Mouse (Mus musculus) CH12.LX (cell line): ENCODE data around the gene Rlbp1. TPM values are rescaled to one million over a fixed set of nuclear protein-coding genes. Genes with fewer than 3 reads are reported as not detected.

Experiments used
- DNase-seq: peaks from one replicate; pipeline ENCODE4 v3.0.0-alpha.2; 2013; ENCODE audit errors: extremely low read depth
- H3K27ac ChIP-seq: 2 replicates; pipeline ENCODE4 v1.5.1; 2012; ENCODE audit warnings: low read depth, mild to moderate bottlenecking, control low read depth, moderate library complexity; ENCODE audit not compliant: insufficient read depth
- H3K27me3 ChIP-seq: replicated peaks from 2 replicates; pipeline ENCODE3; 2012; ENCODE audit warnings: inconsistent platforms
- H3K36me3 ChIP-seq, 2 experiments: replicated peaks in 1 of 2; 2 replicates each; pipeline versions ENCODE3 to v1.6.1; 2012; ENCODE audit warnings: inconsistent platforms in 1 of 2, low read length in 1 of 2, mild to moderate bottlenecking in 1 of 2, mixed read lengths in 1 of 2, moderate library complexity in 1 of 2; ENCODE audit not compliant: control insufficient read depth in 1 of 2, insufficient read depth in 1 of 2
- H3K4me1 ChIP-seq, 2 experiments: 2 replicates each; pipeline ENCODE4 v1.6.1; 2012; ENCODE audit warnings: inconsistent platforms in 1 of 2, moderate library complexity in 1 of 2; ENCODE audit not compliant: insufficient read depth in 2 of 2, control insufficient read depth in 1 of 2
- H3K4me2 ChIP-seq: 2 replicates; pipeline ENCODE4 v1.6.1; 2012; ENCODE audit warnings: low read depth, mild to moderate bottlenecking, control low read depth; ENCODE audit not compliant: poor library complexity, insufficient read depth, severe bottlenecking
- H3K4me3 ChIP-seq, 3 experiments: fragments of 150-350 bp in 1 of 3; sonication (generic) in 1 of 3; replicated peaks in 1 of 3; 2 replicates each; pipeline versions ENCODE3 to v1.5.1; 2011 to 2012; ENCODE audit warnings: low read depth in 2 of 3, low read length in 2 of 3, mild to moderate bottlenecking in 2 of 3, moderate library complexity in 2 of 3, control low read depth in 1 of 3, improper control_type of control experiment in 1 of 3, inconsistent platforms in 1 of 3, mixed read lengths in 1 of 3; ENCODE audit not compliant: poor library complexity in 1 of 3
- H3K79me2 ChIP-seq: replicated peaks from 2 replicates; pipeline ENCODE4 v1.6.1; 2012; ENCODE audit warnings: mild to moderate bottlenecking, moderate library complexity; ENCODE audit not compliant: control insufficient read depth, poor library complexity, insufficient read depth, severe bottlenecking; ENCODE audit errors: extremely low read depth
- H3K9ac ChIP-seq: 2 replicates; pipeline ENCODE4 v1.6.1; 2012; ENCODE audit warnings: low read depth, mild to moderate bottlenecking, control low read depth, moderate library complexity; ENCODE audit not compliant: insufficient read depth
- H3K9me3 ChIP-seq: replicated peaks from 2 replicates; pipeline ENCODE3; 2012; ENCODE audit warnings: low read length, inconsistent platforms, mixed read lengths
- BHLHE40 ChIP-seq: IDR thresholded peaks from 2 replicates; pipeline ENCODE4 v1.6.1; 2011; ENCODE audit warnings: mild to moderate bottlenecking, low read depth, low read length, improper control_type of control experiment
- CTCF ChIP-seq, 2 experiments: IDR thresholded peaks in 1 of 2; conservative IDR thresholded peaks in 1 of 2; 2 replicates each; pipeline ENCODE4 v1.5.1; 2011 to 2012; ENCODE audit warnings: low read depth in 2 of 2, low read length in 2 of 2, improper control_type of control experiment in 1 of 2, inconsistent platforms in 1 of 2, mild to moderate bottlenecking in 1 of 2, moderate library complexity in 1 of 2
- ELF1 ChIP-seq: IDR thresholded peaks from 2 replicates; pipeline ENCODE4 v1.6.1; 2014; ENCODE audit warnings: low read depth, mild to moderate bottlenecking, inconsistent platforms, low read length, improper control_type of control experiment
- ETS1 ChIP-seq: conservative IDR thresholded peaks from 2 replicates; pipeline ENCODE4 v1.6.1; 2012; ENCODE audit warnings: low read depth, mild to moderate bottlenecking, inconsistent platforms, low read length, improper control_type of control experiment, moderate library complexity
- GABPA ChIP-seq: IDR thresholded peaks from 2 replicates; pipeline ENCODE4 v1.6.1; 2012; ENCODE audit warnings: low read depth, low read length, improper control_type of control experiment, inconsistent platforms; ENCODE audit not compliant: insufficient replicate concordance
- HCFC1 ChIP-seq: IDR thresholded peaks from 2 replicates; pipeline ENCODE4 v1.6.1; 2012; ENCODE audit warnings: low read depth, mild to moderate bottlenecking, inconsistent platforms, low read length, improper control_type of control experiment
- IRF4 ChIP-seq: IDR thresholded peaks from 2 replicates; pipeline ENCODE4 v1.6.1; 2014; ENCODE audit warnings: low read depth, mild to moderate bottlenecking, inconsistent platforms, low read length, improper control_type of control experiment
- JUND ChIP-seq: conservative IDR thresholded peaks from 2 replicates; pipeline ENCODE4 v1.6.1; 2011; ENCODE audit warnings: low read depth, low read length, improper control_type of control experiment
- MAX ChIP-seq: IDR thresholded peaks from 2 replicates; pipeline ENCODE4 v1.6.1; 2011; ENCODE audit warnings: low read length, improper control_type of control experiment
- MEF2A ChIP-seq: IDR thresholded peaks from 2 replicates; pipeline ENCODE4 v1.6.1; 2014; ENCODE audit warnings: low read depth, mild to moderate bottlenecking, inconsistent platforms, low read length, improper control_type of control experiment, borderline replicate concordance
- MXI1 ChIP-seq: IDR thresholded peaks from 2 replicates; pipeline ENCODE4 v1.6.1; 2011; ENCODE audit warnings: mild to moderate bottlenecking, low read depth, low read length, improper control_type of control experiment
- MYC ChIP-seq: IDR thresholded peaks from 2 replicates; pipeline ENCODE4 v1.6.1; 2011; ENCODE audit warnings: low read depth, mild to moderate bottlenecking, improper control_type of control experiment, low read length
- NELFE ChIP-seq: IDR thresholded peaks from 2 replicates; pipeline ENCODE4 v1.6.1; 2011; ENCODE audit warnings: low read depth, low read length, improper control_type of control experiment
- NRF1 ChIP-seq: IDR thresholded peaks from 2 replicates; pipeline ENCODE4 v1.6.1; 2014; ENCODE audit warnings: low read depth, mild to moderate bottlenecking, inconsistent platforms, low read length, improper control_type of control experiment, moderate library complexity
- PAX5 ChIP-seq: IDR thresholded peaks from 2 replicates; pipeline ENCODE4 v1.6.1; 2012; ENCODE audit warnings: low read length, inconsistent platforms, mixed read lengths
- RAD21 ChIP-seq: IDR thresholded peaks from 2 replicates; pipeline ENCODE4 v1.6.1; 2011; ENCODE audit warnings: low read depth, mild to moderate bottlenecking, low read length, improper control_type of control experiment, moderate library complexity
- SMC3 ChIP-seq: IDR thresholded peaks from 2 replicates; pipeline ENCODE4 v1.6.1; 2011; ENCODE audit warnings: low read depth, low read length, improper control_type of control experiment
- UBTF ChIP-seq: IDR thresholded peaks from 2 replicates; pipeline ENCODE4 v1.6.1; 2012; ENCODE audit warnings: low read depth, mild to moderate bottlenecking, inconsistent platforms, low read length, improper control_type of control experiment, moderate library complexity
- ZC3H11A ChIP-seq: IDR thresholded peaks from 2 replicates; pipeline ENCODE4 v1.6.1; 2012; ENCODE audit warnings: low read depth, mild to moderate bottlenecking, inconsistent platforms, low read length, improper control_type of control experiment
- dilution Hi-C: fragments of 300-500 bp; cut with MboI; formaldehyde crosslinking; loops from 2 replicates; pipeline ENCODE4 v1.14.3; 2020; ENCODE audit warnings: low sequenced_read_pairs; ENCODE audit not compliant: extremely low pct_unique_long_range_greater_than_20kb, extremely low pct_ligation_motif_present
- in situ Hi-C: fragments of 300-500 bp; cut with MboI; formaldehyde crosslinking; loops from 3 replicates; pipeline ENCODE4 v1.14.3; 2019; ENCODE audit warnings: low sequenced_read_pairs, low pct_ligation_motif_present, low pct_unique_long_range_greater_than_20kb, mixed read lengths
- polyA plus RNA-seq: library from polyadenylated mRNA; unstranded; fragments of >175 nt; gene quantifications from 2 replicates; pipeline ENCODE4 v1.2.1, GENCODE M21; 2012; ENCODE audit warnings: low read depth; ENCODE audit not compliant: insufficient read length
- total RNA-seq, 2 experiments: library from RNA; depleted of rRNA; stranded (reverse); fragments of 300-350 nt in 1 of 2; fragments of >200 nt in 1 of 2; gene quantifications; 2 replicates each; pipeline ENCODE4 v1.2.3; 2012 to 2014

Rlbp1 gene
- total and polyA plus RNA-seq, 3 experiments: 2.5 to 24.2 (median 8.4) TPM

- H3K9ac ChIP-seq: no peak overlapping the region
- dilution Hi-C loops: no loop called here
- in situ Hi-C loops: loop anchor here (10.0 to 25.0 kb wide), 2 partner anchors 93 to 459 kb away; partner anchors contain the start of genes Isg20 and Polg
- no peaks in the 10 kb centered on the region for H3K9me3 ChIP-seq
- no peaks in the 10 kb centered on the region for H3K27me3 ChIP-seq
- H3K4me1 ChIP-seq: peaks cover 0 to 30% of the 10 kb centered on the region in 2 experiments; a peak in 2 of 4 replicates
- TF ChIP-seq MYC: peak; percentile 71
- TF ChIP-seq HCFC1: no peak
- TF ChIP-seq SMC3: peak; percentile 94
- peak; percentile 50; the same call in 1 of the 2 replicates for TF ChIP-seq NELFE
- TF ChIP-seq ETS1: no peak
- 0 out of 2 replicates have a peak, but pooled peaks have one; percentile 33 for TF ChIP-seq ELF1
- TF ChIP-seq BHLHE40: 0 out of 2 replicates have a peak, but pooled peaks have one; percentile 21
- peak; percentile 63 for TF ChIP-seq ZC3H11A
- TF ChIP-seq MAX: peak; percentile 41; the same call in 1 of the 2 replicates
- TF ChIP-seq RAD21: peak; percentile 97
- 0 out of 2 replicates have a peak, but pooled peaks have one; percentile 31 for TF ChIP-seq MXI1
- TF ChIP-seq CTCF (conservative IDR thresholded peaks at IDR 0.05 in 1 of 2, IDR thresholded peaks at IDR 0.05 in 1 of 2; ENCODE audit: low read depth in 2 of 2, low read length in 2 of 2): peak; percentile 89 to 98
- 0 out of 2 replicates have a peak, but pooled peaks have one; percentile 30 for TF ChIP-seq JUND
- no peak for TF ChIP-seq GABPA
- TF ChIP-seq NRF1: 0 out of 2 replicates have a peak, but pooled peaks have one; percentile 34
- peak; percentile 39; the same call in 1 of the 2 replicates for TF ChIP-seq IRF4
- H3K4me3 ChIP-seq: no peak overlapping the region
- no peaks in the 10 kb centered on the region for H3K79me2 ChIP-seq
- H3K36me3 ChIP-seq: peaks cover 0 to 26% of the 10 kb centered on the region in 2 experiments
- H3K4me2 ChIP-seq: no peak overlapping the region
- peak; percentile 89 for DNase-seq
- no peak overlapping the region for H3K27ac ChIP-seq
These were observed 15.4 kb downstream of the Rlbp1 start for GRCm38 (mm10) chr7:79371321-79371879.

- Histone ChIP-seq H3K4me2 (no peak overlapping the region), H3K27me3 (no peaks in the 10 kb centered on the region), H3K9me3 (no peaks in the 10 kb centered on the region), H3K27ac (no peak overlapping the region), H3K4me3 (no peak overlapping the region), H3K36me3 (peaks cover 0 to 18% of the 10 kb centered on the region in 2 experiments), H3K79me2 (no peaks in the 10 kb centered on the region), H3K4me1 (peaks cover 0 to 21% of the 10 kb centered on the region in 2 experiments; a peak in 2 of 4 replicates), H3K9ac (no peak overlapping the region)
- dilution Hi-C loops (no loop called here), in situ Hi-C loops (loop anchor here (25.0 kb wide), 1 partner anchor 457 kb away; the partner anchor contains the start of gene Isg20)
- no peak for DNase-seq
- no peak for TF ChIP-seq ETS1
- no peak for TF ChIP-seq PAX5
- TF ChIP-seq UBTF: no peak
- no peak for TF ChIP-seq NRF1
- TF ChIP-seq IRF4: no peak
- no peak for TF ChIP-seq MEF2A
These were observed 17.4 kb downstream of the Rlbp1 start for GRCm38 (mm10) chr7:79369416-79369815.
